Mouse (Mus musculus): Measurements from ENCODE around the gene Kat2a. TPM values are rescaled to one million over a fixed set of nuclear protein-coding genes. Genes with fewer than 3 reads are reported as not detected.

Gene Kat2a
- polyA plus RNA-seq, 1 experiment = 6.9 TPM

DNA sequence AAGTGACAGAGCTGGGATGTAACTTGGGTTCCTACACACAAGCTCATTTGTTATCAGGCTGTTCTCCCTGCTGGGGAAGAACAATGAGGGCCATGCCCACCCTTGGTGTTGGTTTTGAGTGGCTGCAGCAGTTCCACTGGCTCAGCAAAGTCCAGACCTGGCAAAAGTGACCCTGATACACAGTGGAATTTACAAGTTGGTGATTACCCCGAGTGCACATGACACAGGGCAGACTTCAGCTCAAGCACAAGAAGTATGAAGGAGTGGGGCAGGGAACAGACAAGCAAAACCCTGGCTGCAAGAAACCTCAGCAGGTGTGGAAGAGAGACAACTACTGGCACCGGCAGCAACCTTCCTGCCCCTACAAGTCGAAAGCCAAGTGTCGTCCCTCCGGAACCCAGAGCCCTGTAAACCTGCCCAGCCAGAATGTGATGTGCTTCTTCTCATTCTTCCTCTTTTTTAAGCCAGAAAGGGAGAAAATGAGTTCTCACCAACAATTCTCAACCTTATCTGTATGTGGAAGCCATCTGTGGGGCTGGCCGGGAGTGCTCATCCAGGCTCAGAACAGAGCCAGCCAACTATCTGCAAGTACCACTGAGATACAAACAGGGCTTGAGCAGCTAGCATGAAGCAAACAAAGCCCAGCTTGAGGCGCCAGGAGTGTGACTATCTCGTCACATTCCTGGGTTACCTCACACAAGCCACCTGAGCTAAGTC lies 9.7 kb upstream of the Kat2a start:
- Histone ChIP-seq H3K27ac (replicated peaks; ENCODE audit: low read depth, low read length) (peak overlapping the region; percentile 78), H3K4me1 (ENCODE audit: control insufficient read depth, insufficient read depth, insufficient read length, low read length) (peaks cover 53% of the 10 kb centered on the region), H3K4me3 (ENCODE audit: insufficient read depth, low read depth, low read length) (no peak overlapping the region)

DNA sequence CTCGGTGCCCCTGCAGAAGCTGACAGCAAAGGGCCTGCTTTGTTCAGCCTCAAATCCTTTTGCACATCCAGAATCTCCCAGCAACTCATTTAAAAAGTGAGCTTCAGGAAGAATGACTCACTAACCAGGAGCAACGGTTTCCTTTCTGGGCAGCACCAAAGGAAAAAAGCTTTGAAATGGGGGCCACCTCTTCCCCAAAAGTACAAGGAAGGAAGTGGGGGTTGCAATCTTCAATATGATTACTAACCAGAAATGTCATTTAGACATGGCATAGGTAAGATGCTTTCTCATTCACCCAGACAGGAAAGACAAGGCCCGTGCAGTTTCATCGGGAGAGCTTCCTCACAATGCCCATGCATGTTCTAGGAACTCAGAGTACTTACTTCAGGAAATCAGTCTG lies 9.0 kb upstream of the Kat2a start:
- H3K4me3 ChIP-seq (ENCODE audit: insufficient read depth, low read depth, low read length) = no peak overlapping the region
- H3K27ac ChIP-seq (replicated peaks; ENCODE audit: low read depth, low read length) = peak overlapping the region; percentile 79
- H3K4me1 ChIP-seq (ENCODE audit: control insufficient read depth, insufficient read depth, insufficient read length, low read length) = peaks cover 53% of the 10 kb centered on the region

DNA sequence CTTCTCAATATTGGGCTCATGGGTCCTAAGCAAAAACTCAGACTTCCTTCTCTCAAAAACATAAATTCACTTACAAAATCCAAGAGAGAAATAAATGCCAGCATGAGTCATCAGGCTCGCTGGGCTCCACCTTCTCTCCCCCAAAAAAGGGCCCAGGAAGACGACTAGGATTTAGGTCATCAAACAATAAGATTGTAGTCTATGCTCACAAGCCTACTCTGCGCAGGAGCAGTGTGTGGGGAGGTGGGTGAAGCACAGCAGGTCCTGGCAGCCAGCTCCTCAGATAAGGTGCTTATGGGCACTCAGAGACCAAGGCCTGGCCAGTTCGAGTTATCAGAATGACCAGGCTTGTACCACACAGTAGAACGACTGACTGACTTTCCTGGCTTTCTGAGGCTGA lies 8.1 kb upstream of the Kat2a start:
- Histone ChIP-seq H3K4me1 (ENCODE audit: control insufficient read depth, insufficient read depth, insufficient read length, low read length) (peaks cover 51% of the 10 kb centered on the region), H3K27ac (replicated peaks; ENCODE audit: low read depth, low read length) (peak overlapping the region; percentile 79)

DNA sequence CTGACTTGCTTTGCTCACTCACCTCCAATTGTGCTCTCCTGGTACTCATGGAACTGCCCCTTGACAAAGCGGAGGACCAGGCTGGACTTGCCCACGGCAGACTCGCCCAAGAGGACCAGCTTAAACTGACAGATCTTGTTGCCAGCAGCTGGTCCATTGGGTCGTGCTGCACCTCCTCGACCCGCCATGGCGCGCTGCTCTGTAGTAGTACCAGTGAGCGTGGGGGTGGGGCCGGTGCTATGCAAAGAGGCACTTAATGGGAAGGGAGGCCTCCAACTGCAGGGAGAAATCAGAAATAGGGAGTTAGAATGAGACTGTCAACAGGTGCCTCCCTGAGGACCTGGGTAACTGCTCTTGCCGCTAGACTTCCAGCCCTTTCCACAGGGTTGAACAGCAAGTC lies 7.6 kb upstream of the Kat2a start:
- Histone ChIP-seq H3K27ac (replicated peaks; ENCODE audit: low read depth, low read length) (peak overlapping the region; percentile 79), H3K4me3 (ENCODE audit: insufficient read depth, low read depth, low read length) (no peak overlapping the region), H3K4me1 (ENCODE audit: control insufficient read depth, insufficient read depth, insufficient read length, low read length) (peaks cover 47% of the 10 kb centered on the region)

More for the DNA sequence above, 8.1 kb upstream of the Kat2a start:
- peak overlapping the region; percentile 0; the same call in 1 of the 2 replicates for H3K4me3 ChIP-seq (ENCODE audit: insufficient read depth, low read depth, low read length)

DNA sequence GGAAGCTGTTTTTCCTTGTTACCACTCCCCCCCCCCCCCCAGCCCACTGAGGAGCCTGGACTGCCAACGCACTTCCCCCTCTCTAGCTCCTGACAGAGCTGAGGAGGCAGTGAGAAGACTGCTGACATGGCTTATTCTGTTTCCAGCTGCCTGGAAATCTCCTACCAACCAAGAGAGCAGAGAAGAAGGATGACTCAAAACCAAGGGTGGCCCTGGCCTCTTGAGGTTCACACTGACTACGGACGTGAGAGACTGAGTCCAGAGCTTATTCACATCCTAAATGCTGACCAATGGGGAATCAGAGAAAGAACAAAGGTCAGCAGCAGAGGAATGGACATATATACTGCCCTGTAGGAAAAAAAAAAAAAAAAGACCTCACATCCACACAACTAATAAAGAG lies 7.0 kb upstream of the Kat2a start:
- H3K4me1 ChIP-seq (ENCODE audit: control insufficient read depth, insufficient read depth, insufficient read length, low read length) = peaks cover 41% of the 10 kb centered on the region
- peak overlapping the region; percentile 79; the same call in 1 of the 2 replicates for H3K27ac ChIP-seq (replicated peaks; ENCODE audit: low read depth, low read length)
- no peak overlapping the region for H3K4me3 ChIP-seq (ENCODE audit: insufficient read depth, low read depth, low read length)

DNA sequence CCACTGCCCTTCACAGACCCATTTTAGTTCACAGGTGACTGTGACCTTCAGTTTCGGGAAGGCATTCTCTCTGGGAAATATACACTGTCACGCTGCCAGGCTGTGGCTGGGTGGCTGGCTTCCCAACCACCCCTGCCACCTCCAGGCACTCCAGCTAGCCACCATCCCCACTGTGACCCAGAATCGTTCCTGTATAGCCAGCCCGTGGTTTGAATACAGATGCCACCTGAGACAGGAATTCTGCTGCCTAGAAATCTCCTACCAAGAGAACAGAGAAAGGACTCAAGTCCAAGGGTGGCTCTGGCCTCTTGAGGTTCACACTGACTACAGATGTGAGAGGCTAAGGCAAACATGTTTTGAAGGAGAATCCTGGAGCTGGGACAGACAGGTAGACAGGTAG lies 6.6 kb upstream of the Kat2a start:
- H3K4me3 ChIP-seq (ENCODE audit: insufficient read depth, low read depth, low read length) = no peak overlapping the region
- peak overlapping the region; percentile 50; the same call in 1 of the 2 replicates for H3K27ac ChIP-seq (replicated peaks; ENCODE audit: low read depth, low read length)
- peaks cover 38% of the 10 kb centered on the region for H3K4me1 ChIP-seq (ENCODE audit: control insufficient read depth, insufficient read depth, insufficient read length, low read length)

DNA sequence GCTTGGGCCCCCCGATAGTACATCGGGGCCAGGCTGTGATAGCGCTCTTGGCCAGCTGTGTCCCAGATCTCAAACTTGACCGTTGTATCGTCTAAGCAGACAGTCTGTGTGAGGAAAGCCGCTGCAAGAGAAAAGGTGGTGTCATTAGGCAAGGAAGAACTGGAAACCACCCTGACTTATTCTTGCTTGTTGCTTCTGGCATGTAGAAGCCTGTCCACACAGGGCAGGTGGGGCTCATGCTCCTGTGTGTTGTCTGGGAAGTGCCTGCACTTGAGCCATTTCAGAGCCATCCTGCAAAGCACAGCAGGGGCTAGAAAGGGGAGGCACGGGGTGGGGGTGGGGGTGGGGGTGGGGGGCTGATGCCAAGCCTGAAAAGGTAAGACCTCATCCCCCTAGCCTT lies 6.2 kb upstream of the Kat2a start:
- no peak overlapping the region for H3K4me3 ChIP-seq (ENCODE audit: insufficient read depth, low read depth, low read length)
- no peak overlapping the region for H3K27ac ChIP-seq (replicated peaks; ENCODE audit: low read depth, low read length)
- peaks cover 38% of the 10 kb centered on the region for H3K4me1 ChIP-seq (ENCODE audit: control insufficient read depth, insufficient read depth, insufficient read length, low read length)

DNA sequence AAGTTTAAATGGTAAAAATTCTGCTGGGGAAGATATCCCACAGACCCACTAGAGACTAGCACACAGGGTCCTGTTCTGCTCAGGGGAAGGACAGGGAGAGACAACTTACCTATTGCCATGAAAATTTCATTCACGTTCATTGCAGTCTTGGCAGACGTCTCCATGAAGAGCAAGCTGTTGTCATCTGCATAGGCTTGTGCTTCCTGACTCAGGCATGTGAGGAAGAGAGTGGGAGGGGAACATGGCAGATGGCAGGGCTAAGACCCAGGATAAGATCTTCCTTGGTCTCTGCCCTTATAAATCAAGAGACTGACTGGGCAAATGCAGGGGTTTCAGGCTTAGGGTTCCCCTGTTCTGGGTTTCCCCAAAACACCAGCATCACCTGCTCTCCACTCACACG lies 4.4 kb upstream of the Kat2a start:
- no peak overlapping the region for H3K4me3 ChIP-seq (ENCODE audit: insufficient read depth, low read depth, low read length)
- peaks cover 32% of the 10 kb centered on the region for H3K4me1 ChIP-seq (ENCODE audit: control insufficient read depth, insufficient read depth, insufficient read length, low read length)
- H3K27ac ChIP-seq (replicated peaks; ENCODE audit: low read depth, low read length) = no peak overlapping the region

DNA sequence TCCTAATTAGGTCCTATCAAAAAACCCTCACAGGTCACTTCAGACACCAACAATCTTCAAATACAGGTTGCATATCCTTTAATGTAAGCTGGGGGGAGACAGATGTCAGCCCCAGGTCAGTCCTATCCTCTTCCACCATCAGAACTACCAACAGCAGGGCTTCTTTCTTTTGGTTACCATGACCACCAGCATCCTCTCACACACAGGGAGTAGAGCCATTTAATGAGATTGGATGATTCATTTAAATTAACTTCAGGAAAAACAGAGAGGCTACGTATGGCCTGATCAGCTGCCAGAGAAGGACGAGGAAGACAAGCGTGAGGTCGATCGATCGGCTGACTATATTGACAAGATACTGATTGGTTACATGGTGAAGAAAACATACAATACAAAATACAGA lies 2.7 kb upstream of the Kat2a start:
- no peak overlapping the region for H3K27ac ChIP-seq (replicated peaks; ENCODE audit: low read depth, low read length)
- no peak overlapping the region for H3K4me3 ChIP-seq (ENCODE audit: insufficient read depth, low read depth, low read length)

DNA sequence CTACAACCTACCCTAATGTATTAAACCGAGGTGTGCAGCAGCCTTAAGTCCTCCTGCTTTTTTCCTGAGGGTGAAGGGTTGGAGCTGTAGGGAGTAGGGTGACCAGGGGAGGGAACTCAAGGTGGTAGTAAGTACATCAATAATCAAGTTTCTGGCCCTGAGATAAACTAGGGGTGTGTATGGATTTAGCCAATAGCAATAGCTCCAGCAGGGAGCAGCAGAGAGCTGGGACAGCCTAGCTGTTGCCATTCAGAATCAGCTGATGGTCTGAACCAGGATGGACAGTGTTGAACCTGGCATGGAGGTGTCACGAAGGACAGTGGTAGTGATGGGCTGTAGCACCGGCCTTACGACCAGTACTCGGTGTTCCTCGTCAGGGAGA lies 2.3 kb upstream of the Kat2a start:
- peak overlapping the region; percentile 59 for H3K27ac ChIP-seq (replicated peaks; ENCODE audit: low read depth, low read length)
- H3K4me1 ChIP-seq (ENCODE audit: control insufficient read depth, insufficient read depth, insufficient read length, low read length) = peaks cover 18% of the 10 kb centered on the region
- H3K4me3 ChIP-seq (ENCODE audit: insufficient read depth, low read depth, low read length) = peak overlapping the region; percentile 54; the same call in 1 of the 2 replicates

More for the DNA sequence above, 2.7 kb upstream of the Kat2a start:
- peaks cover 22% of the 10 kb centered on the region for H3K4me1 ChIP-seq (ENCODE audit: control insufficient read depth, insufficient read depth, insufficient read length, low read length)

DNA sequence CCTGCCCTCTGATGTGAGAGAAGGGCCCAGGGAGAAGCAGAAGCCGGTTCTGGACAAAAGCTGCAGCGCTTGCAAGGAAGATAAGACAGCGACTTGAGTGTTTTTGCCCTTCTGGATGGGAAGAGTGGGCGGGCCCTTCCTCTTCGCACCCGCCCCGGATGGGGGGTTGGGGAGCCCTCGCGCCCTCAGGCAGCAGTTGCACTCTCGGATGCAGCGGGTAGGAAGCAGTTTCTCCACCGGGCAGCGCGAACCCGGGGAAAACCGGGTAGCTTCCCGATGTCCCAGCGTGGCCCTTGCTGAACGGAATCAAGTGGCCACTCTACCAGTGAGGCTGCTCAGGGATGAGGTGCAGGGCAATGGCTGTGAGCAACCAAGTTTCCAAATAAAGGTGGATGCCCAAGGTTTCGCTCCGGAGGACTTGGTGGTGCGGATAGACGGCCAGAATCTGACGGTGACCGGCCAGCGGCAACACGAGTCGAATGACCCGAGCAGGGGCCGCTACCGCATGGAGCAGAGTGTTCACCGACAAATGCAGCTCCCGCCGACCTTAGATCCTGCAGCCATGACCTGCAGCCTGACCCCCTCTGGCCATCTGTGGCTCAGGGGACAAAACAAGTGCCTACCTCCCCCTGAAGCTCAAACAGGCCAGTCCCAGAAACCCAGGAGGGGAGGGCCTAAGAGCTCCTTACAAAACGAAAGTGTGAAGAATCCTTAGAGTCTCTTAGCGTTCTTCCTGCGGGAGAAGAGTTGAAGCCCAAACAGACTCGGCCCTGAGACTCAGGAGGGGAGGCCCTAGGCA lies 1.7 kb upstream of the Kat2a start, which contains the start of gene Hspb9:
Gene Hspb9 (plus strand): TSS at position 116 of the 799 bp plus-strand sequence.
- peak within 1 kb of the TSS; percentile 54 for H3K4me3 ChIP-seq (ENCODE audit: insufficient read depth, low read depth, low read length)
- H3K27ac ChIP-seq (replicated peaks; ENCODE audit: low read depth, low read length) = peak within 1 kb of the TSS; percentile 59
- H3K4me1 ChIP-seq (ENCODE audit: control insufficient read depth, insufficient read depth, insufficient read length, low read length) = peaks cover 12% of the 10 kb centered on the region

DNA sequence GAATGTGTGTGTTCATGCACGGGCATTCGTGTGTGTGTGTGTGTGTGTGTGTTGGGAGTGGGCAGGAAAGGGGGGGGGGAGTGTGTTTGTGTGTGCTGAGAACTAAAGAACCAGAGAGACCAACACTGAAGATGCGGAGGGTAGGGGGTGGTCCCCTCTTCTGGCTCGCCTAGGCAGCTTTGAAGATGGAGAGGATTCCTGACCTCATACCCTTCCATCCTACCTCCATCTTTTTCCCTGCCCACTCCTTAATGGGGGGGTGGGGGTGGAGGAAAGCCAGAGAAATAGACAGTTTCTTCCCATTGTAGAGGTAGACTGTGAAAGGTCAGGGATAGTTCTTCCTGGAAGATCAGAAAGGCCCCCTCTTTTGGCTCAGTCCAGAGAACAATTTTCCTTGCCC lies 909 bp upstream of the Kat2a start:
- Histone ChIP-seq H3K27ac (replicated peaks; ENCODE audit: low read depth, low read length) (peak overlapping the region; percentile 41), H3K4me1 (ENCODE audit: control insufficient read depth, insufficient read depth, insufficient read length, low read length) (peaks cover 7% of the 10 kb centered on the region), H3K4me3 (ENCODE audit: insufficient read depth, low read depth, low read length) (peak overlapping the region; percentile 54)

DNA sequence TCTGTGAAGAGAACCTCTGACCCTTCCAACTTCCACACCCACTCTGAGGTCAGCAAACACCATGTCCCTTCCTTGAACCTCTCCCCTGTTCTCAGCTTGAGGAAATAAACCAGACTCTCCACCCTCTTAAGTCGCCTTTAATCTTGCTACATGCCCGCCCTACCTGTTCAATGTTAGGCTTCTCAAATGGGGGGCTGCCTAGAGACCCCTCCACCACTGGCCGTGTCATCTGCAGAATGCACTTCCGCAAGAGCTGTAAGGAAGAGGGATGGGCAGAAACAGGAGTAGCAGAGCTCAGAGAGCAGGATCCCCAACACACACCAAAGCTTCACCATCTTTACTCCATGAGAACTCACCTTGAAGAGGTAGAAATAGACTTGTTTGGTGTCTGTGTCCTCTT lies 1.3 kb downstream of the Kat2a start:
- no peak overlapping the region for H3K27ac ChIP-seq (replicated peaks; ENCODE audit: low read depth, low read length)

DNA sequence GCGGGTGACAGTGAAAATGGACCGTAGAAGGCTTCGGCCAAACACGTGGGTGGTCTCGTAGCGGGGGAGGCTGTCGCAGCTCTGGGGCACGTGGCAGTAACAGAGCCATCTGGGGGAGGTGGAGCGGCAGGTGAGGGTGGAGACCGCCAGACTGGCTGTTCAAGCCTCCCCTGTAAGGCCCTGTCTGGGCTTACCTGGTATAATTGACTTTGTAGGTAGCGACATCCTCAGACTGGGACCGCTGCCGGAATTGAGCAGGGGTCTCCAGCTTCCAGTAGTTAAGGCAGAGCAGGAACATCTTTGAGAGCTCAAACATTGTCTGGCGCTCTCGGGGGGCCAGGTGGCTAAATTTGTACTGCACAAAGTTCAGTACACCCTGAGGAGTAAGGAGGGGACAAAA lies 1.7 kb downstream of the Kat2a start:
- H3K4me3 ChIP-seq (ENCODE audit: insufficient read depth, low read depth, low read length) = no peak overlapping the region
- peaks cover 7% of the 10 kb centered on the region for H3K4me1 ChIP-seq (ENCODE audit: control insufficient read depth, insufficient read depth, insufficient read length, low read length)
- H3K27ac ChIP-seq (replicated peaks; ENCODE audit: low read depth, low read length) = no peak overlapping the region

More for the DNA sequence above, 1.3 kb downstream of the Kat2a start:
- peaks cover 7% of the 10 kb centered on the region for H3K4me1 ChIP-seq (ENCODE audit: control insufficient read depth, insufficient read depth, insufficient read length, low read length)
- H3K4me3 ChIP-seq (ENCODE audit: insufficient read depth, low read depth, low read length) = no peak overlapping the region

DNA sequence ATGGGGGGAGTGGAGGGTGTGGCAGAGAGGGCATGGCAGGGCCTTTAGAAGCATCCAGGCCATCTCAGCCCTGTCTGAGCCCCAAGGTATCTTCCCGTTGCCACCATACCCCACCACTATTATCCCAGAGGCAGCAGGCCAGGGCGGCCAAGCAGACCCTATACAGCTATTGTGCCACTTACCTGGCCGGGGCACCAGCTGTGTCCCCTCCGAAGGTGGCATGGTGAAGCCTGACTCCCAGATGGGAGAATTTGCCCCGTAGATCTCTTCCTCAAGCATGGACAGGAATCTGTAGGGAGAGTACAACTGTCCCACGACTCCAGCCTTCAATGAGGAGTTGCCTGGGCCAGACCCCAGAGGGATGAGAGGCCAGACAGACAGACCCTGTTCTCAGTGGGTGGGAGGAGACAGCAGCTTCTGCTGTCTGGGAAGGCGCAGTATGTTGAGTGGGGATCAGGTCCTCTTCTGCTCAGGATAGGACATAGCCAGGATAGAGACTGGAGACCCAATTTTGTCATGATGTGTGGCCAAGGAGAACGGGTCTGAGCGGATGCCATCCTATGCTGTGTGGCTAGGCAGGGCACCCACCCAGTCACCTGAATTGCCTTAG lies 3.0 kb downstream of the Kat2a start:
- no peak overlapping the region for H3K4me3 ChIP-seq (ENCODE audit: insufficient read depth, low read depth, low read length)
- H3K27ac ChIP-seq (replicated peaks; ENCODE audit: low read depth, low read length) = no peak overlapping the region
- peaks cover 9% of the 10 kb centered on the region for H3K4me1 ChIP-seq (ENCODE audit: control insufficient read depth, insufficient read depth, insufficient read length, low read length)

Data from brown adipose tissue, adult 24 weeks (tissue).